Mouse (Mus musculus): Measurements from ENCODE around the gene Galr2.

- TF ChIP-seq CTCF (IDR thresholded peaks at IDR 0.05; ENCODE audit: borderline replicate concordance, insufficient read depth, low read depth, low read length) = no peak
- no peak for TF ChIP-seq POLR2A (IDR thresholded peaks at IDR 0.05; ENCODE audit: borderline replicate concordance, insufficient read depth, low read length)
Observed at GRCm38 (mm10) chr11:116260259-116260658, 20.5 kb upstream of the Galr2 start.
